Mouse (Mus musculus): Measurements from ENCODE around the gene Olfm2.
"Not testable (repeated sequence)": the region's sequence is repeated elsewhere in the genome, so short reads cannot be mapped to it uniquely, and the experiment has no call there.

The Olfm2 gene

GRCm38 (mm10) chr9:20652260-20652658 is 93.9 kb downstream of the Olfm2 start:
- DNase-seq (ENCODE audit: low spot score) = no peak

- DNase-seq (ENCODE audit: low spot score) = peak; percentile 100
Observed at GRCm38 (mm10) chr9:20651602-20652259, 94.4 kb downstream of the Olfm2 start, which contains the start of gene Pin1. Gene Pin1, plus strand, starts transcription at chr9:20652095.

- DNase-seq (ENCODE audit: low spot score) = no peak
Observed at GRCm38 (mm10) chr9:20645121-20645520, 101.0 kb downstream of the Olfm2 start.

GRCm38 (mm10) chr9:20644360-20645081 is 101.6 kb downstream of the Olfm2 start, which contains the start of gene Fbxl12:
Gene Fbxl12, minus strand, starts transcription at chr9:20644767.
- DNase-seq (ENCODE audit: low spot score) = peak; percentile 51

- DNase-seq (ENCODE audit: low spot score) = no peak
Observed at GRCm38 (mm10) chr9:20643781-20644180, 102.4 kb downstream of the Olfm2 start.

- peak; percentile 77 for DNase-seq (ENCODE audit: low spot score)
Observed at GRCm38 (mm10) chr9:20642896-20643466, 103.2 kb downstream of the Olfm2 start.

GRCm38 (mm10) chr9:20642101-20642895 is 103.9 kb downstream of the Olfm2 start, which contains the start of gene Ubl5:
Gene Ubl5, plus strand, starts transcription at chr9:20642878.
- peak; percentile 81 for DNase-seq (ENCODE audit: low spot score)

- DNase-seq (ENCODE audit: low spot score) = no peak
Observed at GRCm38 (mm10) chr9:20641501-20641900, 104.6 kb downstream of the Olfm2 start.

- no peak for DNase-seq (ENCODE audit: low spot score)
Observed at GRCm38 (mm10) chr9:20639486-20639885, 106.7 kb downstream of the Olfm2 start.

- DNase-seq (ENCODE audit: low spot score) = no peak
Observed at GRCm38 (mm10) chr9:20638552-20638951, 107.6 kb downstream of the Olfm2 start.

- no peak for DNase-seq (ENCODE audit: low spot score)
Observed at GRCm38 (mm10) chr9:20636790-20637189, 109.4 kb downstream of the Olfm2 start.

GRCm38 (mm10) chr9:20636256-20636655 is 109.9 kb downstream of the Olfm2 start:
- DNase-seq (ENCODE audit: low spot score) = no peak

GRCm38 (mm10) chr9:20635676-20636075 is 110.5 kb downstream of the Olfm2 start:
- DNase-seq (ENCODE audit: low spot score) = not testable (repeated sequence)

- no peak for DNase-seq (ENCODE audit: low spot score)
Observed at GRCm38 (mm10) chr9:20631332-20631731, 114.8 kb downstream of the Olfm2 start.
